Mouse (Mus musculus) left cerebral cortex, adult 2 months (tissue): ENCODE measurements around the gene Ppp1r14a. TPM values are rescaled to one million over a fixed set of nuclear protein-coding genes. Genes with fewer than 3 reads are reported as not detected.

ENCODE experiments used
- DNase-seq, 2 experiments: peaks; one replicate each; pipeline ENCODE4 v3.0.0; 2021 to 2022; ENCODE audit warnings: low spot score in 2 of 2, mixed read lengths in 1 of 2; ENCODE audit errors: extremely low spot score in 1 of 2
- H3K27ac ChIP-seq: fragments of 200-600 bp; 2 replicates; pipeline ENCODE4 v1.8.1; 2022
- H3K4me3 ChIP-seq: fragments of 200-600 bp; 2 replicates; pipeline ENCODE4 v1.8.1; 2022
- CTCF ChIP-seq: fragments of 200-600 bp; IDR thresholded peaks from 2 replicates; pipeline ENCODE4 v1.8.1; 2022; ENCODE audit warnings: antibody characterized with exemption, mild to moderate bottlenecking, moderate library complexity
- intact Hi-C: fragments of 180-260 bp; cut with DNase I; formaldehyde crosslinking; loops from one replicate; pipeline ENCODE4 v1.15.1; 2025
- total RNA-seq, 2 experiments: library from RNA; stranded (reverse); gene quantifications; 2 replicates each; pipeline ENCODE4 v1.2.3; 2021

Gene Ppp1r14a
- total RNA-seq, 2 experiments from 2014 or later = 15.1 to 18.2 TPM

GRCm38 (mm10) chr7:29318115-29318911 is 29.2 kb downstream of the Ppp1r14a start:
- intact Hi-C loops = no loop called here
- peak; percentile 58 to 66 for DNase-seq
- Histone ChIP-seq H3K27ac (peak overlapping the region; percentile 95), H3K4me3 (no peak overlapping the region)
- no peak for TF ChIP-seq CTCF

DNA sequence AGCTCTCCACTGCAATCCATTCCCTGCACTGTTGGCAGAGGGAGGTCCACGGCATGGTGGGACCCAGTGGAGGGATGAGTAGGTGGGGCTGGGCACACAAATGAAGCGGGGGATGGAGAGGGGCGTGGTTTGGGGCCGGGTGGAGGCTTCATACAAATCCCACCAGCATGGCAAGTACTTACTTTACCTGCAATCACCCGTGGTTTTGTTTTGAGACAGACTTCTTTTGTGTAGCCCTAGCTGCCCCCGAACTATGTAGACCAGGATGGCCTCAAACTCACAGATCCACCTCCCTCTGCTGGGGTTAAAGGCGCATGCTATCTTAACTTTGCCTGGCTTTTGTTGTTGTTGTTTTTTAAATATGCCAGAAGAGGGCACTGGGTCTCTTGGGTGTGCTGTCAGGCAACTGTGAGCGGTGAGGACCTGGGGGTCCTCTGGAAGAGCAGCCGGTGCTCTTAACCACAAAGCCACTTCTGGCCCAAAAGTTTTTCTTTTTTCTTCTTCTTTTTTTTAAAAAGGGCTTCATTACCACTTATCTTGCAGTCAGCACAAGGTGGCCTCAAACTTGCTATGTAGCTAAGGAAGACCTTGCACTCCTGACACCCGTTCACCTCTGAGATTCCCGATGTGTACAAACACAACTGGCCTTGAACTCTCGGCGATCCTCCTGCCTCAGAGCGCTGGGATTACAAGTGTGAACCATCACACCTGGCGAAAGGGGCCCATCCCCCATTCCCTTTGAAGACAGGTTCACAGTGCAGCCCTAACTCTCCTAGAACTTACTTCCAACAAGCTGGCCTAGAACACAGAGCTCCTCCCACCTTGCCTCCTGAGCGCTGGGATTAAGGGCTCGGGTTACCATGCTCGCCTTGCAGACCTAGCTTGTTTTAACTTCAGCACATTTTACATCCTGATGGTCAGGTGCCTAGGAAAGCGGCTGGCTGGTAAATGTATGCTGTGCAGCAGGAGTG is 30.5 kb downstream of the Ppp1r14a start:
- peak; percentile 20 for TF ChIP-seq CTCF
- intact Hi-C loops = no loop called here
- H3K27ac ChIP-seq = peak overlapping the region; percentile 95

GRCm38 (mm10) chr7:29327087-29327486 is 38.0 kb downstream of the Ppp1r14a start:
- no peak for TF ChIP-seq CTCF
- Histone ChIP-seq H3K27ac (no peak overlapping the region), H3K4me3 (no peak overlapping the region)
- intact Hi-C loops = no loop called here
- DNase-seq = no peak

More for the DNA sequence above, 30.5 kb downstream of the Ppp1r14a start:
- no peak for DNase-seq
- no peak overlapping the region for H3K4me3 ChIP-seq

- peak overlapping the region; percentile 48 for H3K27ac ChIP-seq
- DNase-seq = no peak
- intact Hi-C loops = no loop called here
- TF ChIP-seq CTCF = no peak
- no peak overlapping the region for H3K4me3 ChIP-seq
These were observed 39.9 kb downstream of the Ppp1r14a start for GRCm38 (mm10) chr7:29328984-29329383.

- Histone ChIP-seq H3K27ac (no peak overlapping the region), H3K4me3 (no peak overlapping the region)
- intact Hi-C loops = no loop called here
- TF ChIP-seq CTCF = no peak
- DNase-seq = no peak
These were observed 45.0 kb downstream of the Ppp1r14a start for GRCm38 (mm10) chr7:29334156-29334555.

DNA sequence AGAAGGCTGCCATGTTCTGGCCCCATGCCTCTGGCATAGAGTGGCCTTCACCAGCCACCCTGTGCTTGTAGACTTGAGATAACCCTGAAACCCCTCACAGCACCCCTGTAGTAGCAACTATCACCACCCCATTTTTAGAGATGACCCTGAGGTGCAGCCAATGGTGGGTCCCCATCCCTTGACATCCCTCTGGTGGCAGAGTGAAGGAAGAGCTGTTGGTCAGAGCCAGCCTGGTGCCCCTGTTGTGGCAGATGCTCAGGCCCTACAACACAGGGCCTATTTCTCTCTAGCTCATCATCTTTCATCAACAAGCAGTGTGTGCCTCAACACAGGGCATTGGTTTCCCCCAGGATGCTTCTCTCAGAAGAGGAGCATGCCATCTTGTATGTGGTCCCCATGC is 46.2 kb downstream of the Ppp1r14a start:
- TF ChIP-seq CTCF = peak; percentile 29
- no peak overlapping the region for H3K4me3 ChIP-seq
- no peak overlapping the region for H3K27ac ChIP-seq
- no peak for DNase-seq
- intact Hi-C loops = no loop called here

DNA sequence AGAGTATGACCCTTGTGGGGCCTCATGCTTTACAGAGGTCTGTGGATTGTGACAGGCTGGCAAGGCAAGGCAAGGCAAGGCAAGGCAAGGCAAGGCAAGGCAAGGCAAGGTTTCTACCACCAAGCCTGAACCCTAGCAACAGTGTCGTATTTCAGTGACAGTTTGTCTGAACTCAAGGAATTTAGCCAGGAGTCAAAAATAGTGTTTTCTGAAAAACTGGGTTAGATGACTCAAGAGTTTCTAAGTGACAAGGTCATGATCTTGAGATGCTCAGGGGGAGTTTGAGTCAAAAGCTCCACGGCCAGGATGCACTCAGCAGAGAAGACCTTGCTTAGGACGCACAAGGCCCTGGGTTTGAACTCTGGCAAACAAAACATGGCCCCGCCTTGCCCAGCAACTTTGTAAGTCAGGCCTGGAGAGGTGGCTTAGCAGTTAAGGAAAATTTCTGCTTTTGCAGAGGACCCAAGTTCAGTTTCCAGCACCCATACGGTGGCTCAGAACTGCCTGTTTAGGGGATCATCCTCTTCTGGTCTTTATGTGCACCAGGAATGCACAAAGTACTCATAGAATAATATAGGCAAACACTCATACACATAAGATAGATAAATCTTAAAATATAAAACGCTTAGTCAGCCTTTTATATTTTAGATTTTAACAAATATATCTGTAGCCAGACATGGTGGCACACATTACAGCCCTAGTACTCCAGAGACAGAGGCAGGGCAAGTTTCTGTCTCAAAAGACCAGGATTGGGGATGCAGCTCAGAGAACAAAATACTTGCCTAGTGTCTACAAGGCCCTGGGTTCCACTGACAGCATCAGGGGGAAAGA is 46.9 kb downstream of the Ppp1r14a start:
- TF ChIP-seq CTCF = no peak
- no peak overlapping the region for H3K4me3 ChIP-seq
- intact Hi-C loops = no loop called here

DNA sequence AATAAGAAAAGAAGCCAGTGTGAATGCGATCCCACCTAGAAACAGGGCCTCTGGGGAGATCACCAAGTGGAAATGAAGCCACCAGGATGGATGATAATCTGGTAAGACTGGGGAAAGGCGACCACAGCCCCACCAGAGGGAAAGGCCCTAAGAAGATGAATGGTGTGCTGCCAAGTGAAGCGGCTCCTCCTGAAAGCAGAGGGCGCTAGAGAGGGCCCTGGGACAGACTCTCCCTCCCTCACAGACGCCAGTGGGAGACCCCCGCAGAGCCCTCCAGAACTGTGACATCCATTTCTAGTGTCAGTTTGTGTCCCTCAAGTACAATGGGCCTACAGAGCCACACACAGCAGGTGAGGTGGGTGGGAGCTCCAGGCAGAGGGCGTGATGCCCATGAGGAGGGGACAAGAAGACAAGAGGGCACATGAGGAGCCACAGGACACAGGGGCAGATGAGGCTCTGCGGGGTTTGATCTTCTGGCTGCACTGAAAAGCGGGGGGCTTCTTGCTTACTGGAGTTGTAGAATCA is 47.7 kb downstream of the Ppp1r14a start:
- H3K4me3 ChIP-seq = no peak overlapping the region
- intact Hi-C loops = no loop called here
- peak overlapping the region; percentile 56; the same call in 1 of the 2 replicates for H3K27ac ChIP-seq
- peak; percentile 15 for TF ChIP-seq CTCF
- no peak for DNase-seq

More for the DNA sequence above, 46.9 kb downstream of the Ppp1r14a start:
- H3K27ac ChIP-seq = no peak overlapping the region
- DNase-seq = no peak

DNA sequence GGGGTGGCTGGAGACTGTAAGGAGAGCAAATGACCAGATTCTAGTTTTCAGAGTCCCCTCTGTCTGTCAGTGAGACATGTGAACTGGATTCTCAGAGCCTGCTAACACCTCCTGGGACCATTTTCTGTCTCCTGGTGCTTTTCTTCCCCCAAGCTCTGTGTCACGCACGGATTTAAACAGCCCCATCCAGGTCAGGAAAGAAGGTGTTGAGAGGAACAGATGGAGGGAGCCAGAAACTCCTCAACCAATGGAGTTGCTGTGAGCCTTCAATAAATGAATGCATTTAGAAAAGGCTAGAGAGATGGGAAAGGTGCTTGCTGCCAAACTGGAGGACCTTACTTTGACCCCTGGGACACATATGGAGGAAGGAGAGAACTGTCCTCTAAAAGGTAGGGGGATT is 48.7 kb downstream of the Ppp1r14a start:
- no peak for TF ChIP-seq CTCF
- no peak overlapping the region for H3K4me3 ChIP-seq
- DNase-seq = no peak
- no peak overlapping the region for H3K27ac ChIP-seq
- intact Hi-C loops = no loop called here

DNA sequence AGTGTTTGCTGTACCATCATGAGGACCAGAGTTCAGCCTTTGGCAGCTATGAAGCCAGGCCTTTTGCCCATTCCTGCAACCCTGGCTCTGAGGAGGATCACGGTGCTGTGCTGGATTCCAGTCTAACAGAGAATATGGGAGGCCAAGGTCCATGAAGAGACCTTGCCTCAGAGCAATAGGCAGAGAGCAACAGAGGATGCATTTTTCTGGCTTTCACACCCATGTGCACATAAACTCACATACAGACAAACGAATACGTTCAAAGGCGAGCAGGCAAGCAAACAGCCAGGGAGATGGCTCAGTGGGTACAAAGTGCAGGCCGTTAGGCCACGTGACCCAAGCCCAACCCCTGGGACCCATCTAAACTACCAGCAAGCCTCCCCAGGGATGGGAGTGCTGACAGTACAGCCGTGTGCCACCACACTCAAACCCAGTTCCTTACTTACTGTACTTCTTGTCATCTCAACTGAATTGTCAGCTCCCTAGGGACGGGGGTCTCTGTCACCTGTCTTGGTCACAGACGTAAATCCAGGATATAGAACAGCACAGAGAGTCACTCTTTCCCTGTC is 49.3 kb downstream of the Ppp1r14a start:
- H3K27ac ChIP-seq = no peak overlapping the region
- no peak for TF ChIP-seq CTCF
- intact Hi-C loops = no loop called here
- no peak for DNase-seq
- no peak overlapping the region for H3K4me3 ChIP-seq
